Mouse (Mus musculus) inflammation-experienced regulatory T-cells, adult 6 months (primary cell): ENCODE results near the gene Wdr41. TPM values are rescaled to one million over a fixed set of nuclear protein-coding genes. Genes with fewer than 3 reads are reported as not detected.
A peak's percentile ranks its signal among the peaks of the same experiment; 100 is the strongest.

Experiments
- ATAC-seq: one replicate; pipeline ENCODE4 v1.8.0; 2017
- polyA plus RNA-seq, 3 experiments: library from polyadenylated mRNA; unstranded; fragments of 100-300 nt; shearing (Covaris generic); gene quantifications; one replicate each; pipeline ENCODE4 v1.2.1; 2017

The Wdr41 gene
- polyA plus RNA-seq, 3 experiments from 2014 or later: 2.9 to 5.7 (median 4.5) TPM

- no peak for ATAC-seq
These were observed 62.1 kb downstream of the Wdr41 start for GRCm38 (mm10) chr13:95038200-95038599.

DNA sequence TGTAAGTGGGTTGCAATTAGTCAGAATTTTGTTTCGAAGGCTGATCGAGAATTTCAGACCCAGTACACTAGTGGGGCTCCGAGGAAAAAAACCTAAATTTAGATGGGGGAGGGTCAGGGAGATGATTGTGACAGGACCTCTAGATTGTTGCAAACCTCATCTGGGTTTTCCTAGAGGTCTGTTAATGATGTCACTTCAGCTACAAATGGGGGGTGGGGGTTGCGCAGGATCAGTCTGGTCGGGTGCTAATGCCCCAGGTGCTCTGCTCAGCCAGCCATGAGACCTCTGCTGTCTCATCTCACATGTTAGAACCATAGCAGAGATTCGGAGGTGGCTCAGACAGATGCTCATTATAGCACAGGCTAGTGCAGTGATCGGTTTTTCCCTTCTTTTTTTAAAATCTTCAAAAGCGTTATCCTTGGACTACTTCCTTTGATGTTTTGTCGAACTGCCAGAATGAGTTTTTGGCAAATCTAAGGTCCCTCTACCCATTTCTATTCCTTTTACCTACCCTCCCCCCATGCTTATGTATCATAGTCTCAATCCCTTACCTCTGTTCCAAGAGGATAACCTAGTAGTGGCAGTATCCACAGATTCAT is 64.1 kb downstream of the Wdr41 start:
- ATAC-seq: no peak

DNA sequence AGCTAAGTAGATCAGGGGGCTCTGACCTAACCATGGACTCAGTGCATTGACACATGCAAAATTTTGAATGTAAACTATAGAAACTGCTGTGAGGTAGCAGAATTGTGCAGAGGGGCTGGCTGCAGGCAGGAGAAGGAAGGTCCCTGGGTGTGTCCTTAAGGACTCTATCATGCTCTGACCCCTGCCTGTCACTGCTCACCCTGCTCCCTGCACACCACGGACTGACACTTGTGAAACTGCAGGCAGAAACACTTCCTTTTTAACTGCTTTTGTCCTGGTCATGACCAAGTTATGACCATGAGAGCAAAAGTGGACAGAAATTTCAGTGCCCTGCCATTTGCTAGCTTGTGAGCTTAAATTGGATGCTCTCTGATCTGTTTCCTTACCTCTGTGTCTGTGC is 68.0 kb downstream of the Wdr41 start:
- no peak for ATAC-seq

GRCm38 (mm10) chr13:95050398-95050797 is 74.3 kb downstream of the Wdr41 start:
- no peak for ATAC-seq

DNA sequence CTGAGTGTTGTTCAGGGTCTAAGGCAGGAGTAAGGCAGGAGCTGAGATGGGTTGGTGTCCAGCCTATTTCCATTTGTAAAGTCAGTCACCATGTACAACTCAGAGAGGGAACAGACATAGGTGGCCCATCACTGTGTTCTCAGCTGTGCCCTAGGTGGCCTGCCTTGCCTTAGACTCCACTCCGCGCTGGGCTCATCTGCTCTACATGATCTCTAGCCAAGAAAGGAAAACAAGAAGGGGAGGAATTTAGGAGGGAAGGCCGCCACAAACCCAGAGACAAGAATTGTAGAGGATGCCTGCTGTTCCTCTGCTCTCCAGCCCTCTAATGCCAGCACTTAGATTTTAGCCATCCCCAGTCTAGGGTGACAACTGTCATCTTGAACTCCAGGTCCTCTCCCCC is 76.3 kb downstream of the Wdr41 start:
- ATAC-seq: no peak

DNA sequence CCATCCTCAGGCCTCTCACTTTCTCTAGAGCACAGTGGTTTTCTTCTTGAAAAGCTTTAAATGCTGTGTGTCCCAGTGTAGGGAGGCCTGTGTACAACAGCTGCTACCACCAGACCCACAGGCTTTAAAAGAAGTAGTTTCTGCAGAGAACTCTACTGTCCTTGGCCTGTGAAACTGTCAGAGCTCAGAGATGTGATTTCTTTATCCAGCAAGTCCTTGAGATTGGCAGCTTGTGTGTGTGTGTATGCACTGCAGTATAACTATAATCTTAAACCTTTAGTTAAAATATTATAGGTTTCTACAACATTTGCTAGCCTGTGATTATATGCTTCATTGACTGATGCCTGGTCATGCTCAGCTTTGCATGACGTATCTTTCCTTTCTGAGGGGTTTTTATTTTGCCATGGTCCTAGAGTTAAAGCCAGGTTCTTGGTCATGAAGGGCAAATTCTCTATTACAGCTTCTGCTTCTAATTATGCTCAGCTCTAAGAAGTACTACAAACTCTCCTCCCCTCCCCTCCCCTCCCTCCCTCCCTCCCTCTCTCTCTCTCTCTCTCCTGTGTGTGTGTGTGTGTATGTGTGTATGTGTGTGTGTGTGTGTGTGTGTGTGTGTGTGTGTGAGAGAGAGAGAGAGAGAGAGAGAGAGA is 79.7 kb downstream of the Wdr41 start:
- no peak for ATAC-seq

DNA sequence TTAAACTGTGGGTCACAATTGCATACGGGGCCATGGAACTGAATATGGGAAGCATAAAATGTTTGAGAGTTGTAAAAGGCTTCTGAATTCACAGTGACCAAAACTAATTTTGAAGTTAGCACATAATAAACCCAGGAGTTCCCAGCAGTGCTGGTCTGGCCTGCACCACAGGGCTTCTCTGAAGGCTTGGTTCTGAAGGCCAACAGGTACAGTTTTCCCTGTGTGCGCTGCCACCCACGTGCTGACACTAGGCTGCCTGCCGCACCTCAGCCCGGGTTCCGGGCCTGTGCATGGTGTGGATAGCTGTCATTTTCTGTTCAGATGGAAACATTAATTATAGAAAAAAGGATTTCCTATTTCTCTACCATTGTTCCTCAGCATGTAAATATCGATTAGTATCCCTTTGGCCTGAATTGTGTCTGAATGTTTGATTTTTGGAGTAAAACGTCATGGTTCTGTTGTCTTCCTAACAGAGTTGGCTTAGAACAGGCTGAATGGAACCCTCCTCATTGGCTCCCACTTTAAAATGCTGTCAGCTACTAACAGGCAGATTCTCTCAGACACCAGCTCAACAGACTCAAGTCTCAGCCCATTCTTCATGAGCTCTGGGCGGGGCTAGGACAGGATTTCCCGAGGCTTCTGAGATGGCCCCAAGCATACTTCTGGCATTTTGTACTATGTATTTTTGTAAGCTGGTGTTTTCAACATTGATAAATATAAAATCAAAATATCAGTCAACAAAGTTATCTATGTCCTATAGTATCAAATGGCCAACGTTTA is 80.5 kb downstream of the Wdr41 start:
- no peak for ATAC-seq

- ATAC-seq: no peak
These were observed 82.7 kb downstream of the Wdr41 start for GRCm38 (mm10) chr13:95058885-95059284.

DNA sequence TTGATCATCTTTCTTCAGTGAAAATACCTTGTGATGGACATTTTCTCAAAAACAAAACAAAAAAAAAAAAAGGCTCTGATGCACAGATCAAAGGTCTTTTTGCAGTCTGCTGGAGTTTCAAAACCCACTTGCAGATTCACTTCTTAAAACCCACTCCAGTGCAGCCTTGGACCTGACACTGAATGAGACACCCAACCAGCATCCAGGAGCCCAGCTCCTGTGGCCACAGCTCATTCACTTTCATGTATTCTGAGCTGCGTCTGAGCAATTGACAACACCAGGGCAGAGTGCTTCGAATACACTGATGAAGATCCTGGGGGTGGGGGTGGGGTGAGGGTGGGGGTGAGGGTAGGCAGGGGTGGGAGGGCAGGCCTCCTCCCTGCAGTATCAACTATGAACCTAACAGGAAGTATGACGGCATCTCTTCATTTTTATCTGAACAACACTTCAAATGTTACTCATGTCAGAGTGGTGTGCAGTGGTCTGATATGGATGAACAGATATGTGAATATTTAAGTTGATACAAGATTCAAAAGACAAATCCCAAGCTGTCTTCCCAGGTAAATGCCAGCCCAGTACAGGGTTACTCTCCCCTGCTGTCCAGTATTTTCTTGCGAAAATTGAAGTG is 87.4 kb downstream of the Wdr41 start:
- peak; percentile 79 for ATAC-seq

- ATAC-seq: no peak
These were observed 91.7 kb downstream of the Wdr41 start for GRCm38 (mm10) chr13:95067854-95068253.

- no peak for ATAC-seq
These were observed 94.1 kb downstream of the Wdr41 start for GRCm38 (mm10) chr13:95070268-95070667.

Other genes with a start within 250 kb of the Wdr41 start
- gene Tbca, start 187.4 kb upstream of the Wdr41 start, polyA plus RNA-seq: 100 to 1,000 TPM; 229 to 298 (median 264) TPM
- not detected for gene Otp, start 100.7 kb upstream of the Wdr41 start, polyA plus RNA-seq